Mouse (Mus musculus) gastrocnemius, postnatal 25 days (tissue): ENCODE data around the gene Fam69a. TPM values are rescaled to one million over a fixed set of nuclear protein-coding genes. Genes with fewer than 3 reads are reported as not detected.
"Not testable (repeated sequence)": the region's sequence is repeated elsewhere in the genome, so short reads cannot be mapped to it uniquely, and the experiment has no call there.

Experiments
- DNase-seq: peaks from one replicate; pipeline ENCODE4 v3.0.0; 2022
- total RNA-seq, 2 experiments: library from RNA; stranded (reverse); gene quantifications; 1 replicate in 1 of 2; 2 replicates in 1 of 2; pipeline ENCODE4 v1.2.3; 2021

Gene Fam69a
- total RNA-seq, 2 experiments from 2014 or later, result 15.1 to 20.7 TPM

- peak; percentile 56 for DNase-seq
These were observed 39.3 kb downstream of the Fam69a start for GRCm38 (mm10) chr5:107947548-107947947.

- DNase-seq, result no peak
These were observed 40.4 kb downstream of the Fam69a start for GRCm38 (mm10) chr5:107946475-107946874.

GRCm38 (mm10) chr5:107943526-107943925 lies 43.4 kb downstream of the Fam69a start:
- no peak for DNase-seq

GRCm38 (mm10) chr5:107942941-107943340 lies 43.9 kb downstream of the Fam69a start:
- DNase-seq, result no peak

- no peak for DNase-seq
These were observed 45.7 kb downstream of the Fam69a start for GRCm38 (mm10) chr5:107941222-107941621.

GRCm38 (mm10) chr5:107939701-107940100 lies 47.2 kb downstream of the Fam69a start:
- DNase-seq, result no peak

GRCm38 (mm10) chr5:107938886-107939285 lies 48.0 kb downstream of the Fam69a start:
- no peak for DNase-seq

- DNase-seq, result not testable (repeated sequence)
These were observed 48.4 kb downstream of the Fam69a start for GRCm38 (mm10) chr5:107938483-107938882.

- DNase-seq, result no peak
These were observed 50.1 kb downstream of the Fam69a start for GRCm38 (mm10) chr5:107936625-107937389.

GRCm38 (mm10) chr5:107934770-107935543 lies 51.9 kb downstream of the Fam69a start:
- DNase-seq, result no peak

GRCm38 (mm10) chr5:107933202-107933974 lies 53.5 kb downstream of the Fam69a start:
- no peak for DNase-seq

- DNase-seq, result no peak
These were observed 54.3 kb downstream of the Fam69a start for GRCm38 (mm10) chr5:107932556-107932955.

- no peak for DNase-seq
These were observed 60.2 kb downstream of the Fam69a start for GRCm38 (mm10) chr5:107926550-107927249.

- DNase-seq, result no peak
These were observed 62.3 kb downstream of the Fam69a start for GRCm38 (mm10) chr5:107924564-107924963.

GRCm38 (mm10) chr5:107922836-107923235 lies 64.0 kb downstream of the Fam69a start:
- no peak for DNase-seq

GRCm38 (mm10) chr5:107921400-107922252 lies 65.3 kb downstream of the Fam69a start:
- DNase-seq, result no peak

GRCm38 (mm10) chr5:107915280-107915679 lies 71.6 kb downstream of the Fam69a start:
- DNase-seq, result no peak

GRCm38 (mm10) chr5:107911012-107911411 lies 75.9 kb downstream of the Fam69a start:
- no peak for DNase-seq

GRCm38 (mm10) chr5:107910084-107910616 lies 76.7 kb downstream of the Fam69a start:
- no peak for DNase-seq

- DNase-seq, result no peak
These were observed 77.2 kb downstream of the Fam69a start for GRCm38 (mm10) chr5:107909668-107910067.
